36 mouse cellular contexts compared by ENCODE assay signal in genomic region chr6:18076986-18077385, GRCm38 (mm10). TPM values are rescaled to one million over a fixed set of nuclear protein-coding genes. Genes with fewer than 3 reads are reported as not detected.
DNase-seq lines count a peak whose midpoint lies in the region; ATAC-seq and TF ChIP-seq lines count a peak whose summit lies in the region.
"Had no signal": no experiment of that assay in that cellular context is flagged by ENCODE, and none has a peak within 500 bp of the region (broad histone marks: within the 10 kb centered on the region; RNA-seq: fewer than 3 reads in every experiment).

No protein-coding gene starts in this region.

- WGBS in heart, embryonic 13.5 days = 69% methylated on average over 7 of the region's 7 CpGs
- WGBS in lung, embryonic 15.5 days = 59% methylated on average over 7 of the region's 7 CpGs
- WGBS in intestine, postnatal 0 days = 49% methylated on average over 7 of the region's 7 CpGs

- no peak overlapping the region for H3K4me2 ChIP-seq in heart, embryonic 13.5 days
- no peak overlapping the region for H3K4me2 ChIP-seq in lung, embryonic 15.5 days
- H3K4me2 ChIP-seq in intestine, postnatal 0 days (replicated peaks; ENCODE audit: low read depth) = 0 out of 2 replicates have a peak overlapping the region, but pooled peaks have one; percentile 10
- H3K4me2 ChIP-seq: embryonic facial prominence, embryonic 13.5 days; forebrain, embryonic 12.5 days; forebrain, embryonic 15.5 days; hindbrain, embryonic 13.5 days had no signal

- H3K4me1 ChIP-seq in heart, embryonic 13.5 days = peaks cover 8% of the 10 kb centered on the region
- H3K4me1 ChIP-seq in lung, embryonic 15.5 days = peaks cover 7% of the 10 kb centered on the region; the same call in 1 of the 2 replicates
- H3K4me1 ChIP-seq in intestine, postnatal 0 days (replicated peaks; ENCODE audit: control insufficient read depth, insufficient read depth, low read length) = no peaks in the 10 kb centered on the region
- H3K4me1 ChIP-seq: embryonic facial prominence, embryonic 10.5 days; embryonic facial prominence, embryonic 13.5 days; forebrain, embryonic 12.5 days; forebrain, embryonic 15.5 days; heart, embryonic 10.5 days; hindbrain, embryonic 10.5 days; hindbrain, embryonic 13.5 days had no signal

- no peak for ATAC-seq in heart, embryonic 13.5 days (ENCODE audit: extremely low read depth, insufficient number of reproducible peaks, low FRiP score, low TSS enrichment)
- ATAC-seq in lung, embryonic 15.5 days (ENCODE audit: borderline replicate concordance, extremely low read depth, low FRiP score, low TSS enrichment) = peak; percentile 53; the same call in 1 of the 2 replicates
- no peak; the same call in 1 of the 2 replicates for ATAC-seq in intestine, postnatal 0 days
- ATAC-seq: forebrain, embryonic 15.5 days; hindbrain, embryonic 16.5 days; Patski had no signal

- H3K27ac ChIP-seq in heart, embryonic 13.5 days (replicated peaks) = peak overlapping the region; percentile 24; the same call in 1 of the 2 replicates
- peak overlapping the region; percentile 72 for H3K27ac ChIP-seq in lung, embryonic 15.5 days
- no peak overlapping the region for H3K27ac ChIP-seq in intestine, postnatal 0 days (ENCODE audit: low read depth, low read length)
- H3K27ac ChIP-seq: embryonic facial prominence, embryonic 10.5 days; embryonic facial prominence, embryonic 13.5 days; forebrain, embryonic 12.5 days; forebrain, embryonic 15.5 days; heart, embryonic 10.5 days; hindbrain, embryonic 10.5 days; hindbrain, embryonic 13.5 days had no signal

- no peaks in the 10 kb centered on the region for H3K9me3 ChIP-seq in heart, embryonic 13.5 days
- H3K9me3 ChIP-seq in lung, embryonic 15.5 days = no peaks in the 10 kb centered on the region
- H3K9me3 ChIP-seq in intestine, postnatal 0 days (ENCODE audit: control insufficient read depth) = no peaks in the 10 kb centered on the region
- H3K9me3 ChIP-seq: embryonic facial prominence, embryonic 10.5 days; embryonic facial prominence, embryonic 13.5 days; forebrain, embryonic 12.5 days; forebrain, embryonic 15.5 days; G1E; heart, embryonic 10.5 days; hindbrain, embryonic 10.5 days; hindbrain, embryonic 13.5 days had no signal

- no peak overlapping the region for H3K9ac ChIP-seq in heart, embryonic 13.5 days
- H3K9ac ChIP-seq in lung, embryonic 15.5 days = no peak overlapping the region
- no peak overlapping the region for H3K9ac ChIP-seq in intestine, postnatal 0 days (ENCODE audit: low read depth, low read length)
- H3K9ac ChIP-seq: embryonic facial prominence, embryonic 13.5 days; forebrain, embryonic 12.5 days; forebrain, embryonic 15.5 days; hindbrain, embryonic 13.5 days had no signal

- H3K36me3 ChIP-seq in heart, embryonic 13.5 days = no peaks in the 10 kb centered on the region
- H3K36me3 ChIP-seq in lung, embryonic 15.5 days = no peaks in the 10 kb centered on the region
- H3K36me3 ChIP-seq in intestine, postnatal 0 days (ENCODE audit: control insufficient read depth, insufficient read depth) = no peaks in the 10 kb centered on the region
- H3K36me3 ChIP-seq: embryonic facial prominence, embryonic 10.5 days; embryonic facial prominence, embryonic 13.5 days; forebrain, embryonic 12.5 days; forebrain, embryonic 15.5 days; G1E; heart, embryonic 10.5 days; hindbrain, embryonic 10.5 days; hindbrain, embryonic 13.5 days had no signal

- H3K27me3 ChIP-seq in heart, embryonic 13.5 days (replicated peaks) = no peaks in the 10 kb centered on the region
- no peaks in the 10 kb centered on the region for H3K27me3 ChIP-seq in lung, embryonic 15.5 days
- no peaks in the 10 kb centered on the region for H3K27me3 ChIP-seq in intestine, postnatal 0 days (replicated peaks; ENCODE audit: control insufficient read depth, insufficient read depth, low read length)
- H3K27me3 ChIP-seq: CH12.LX; embryonic facial prominence, embryonic 13.5 days; forebrain, embryonic 12.5 days; forebrain, embryonic 15.5 days; hindbrain, embryonic 13.5 days; Patski had no signal

- no peak for TF ChIP-seq CTCF in intestine, postnatal 0 days (IDR thresholded peaks at IDR 0.05; ENCODE audit: low read depth)

- DNase-seq in heart, adult 9 months (ENCODE audit: low spot score in 2 of 2) = no peak
- no peak for DNase-seq in lung, postnatal 36 days
- DNase-seq in 416B (ENCODE audit: low read depth) = peak; percentile 4
- no peak for DNase-seq in adrenal gland, postnatal 25 days
- DNase-seq: adrenal gland, postnatal 10 days; B cell, adult 2 months; cerebellum, adult 11 months; cerebellum, adult 8-10 months; cerebellum, postnatal 10 days; cerebellum, postnatal 36 days; embryo, embryonic 11 days; gastrocnemius, postnatal 10 days; gastrocnemius, postnatal 36 days; heart, adult 18-20 months; heart, postnatal 10 days; heart, postnatal 36 days had no signal

- H3K4me3 ChIP-seq in heart, embryonic 13.5 days = no peak overlapping the region
- H3K4me3 ChIP-seq in lung, embryonic 15.5 days = no peak overlapping the region
- H3K4me3 ChIP-seq in intestine, postnatal 0 days (ENCODE audit: low read depth, low read length) = no peak overlapping the region
- H3K4me3 ChIP-seq: embryonic facial prominence, embryonic 10.5 days; embryonic facial prominence, embryonic 13.5 days; erythroblast, embryonic 14.5 days; forebrain, embryonic 12.5 days; forebrain, embryonic 15.5 days; heart, embryonic 10.5 days; hindbrain, embryonic 10.5 days; hindbrain, embryonic 13.5 days had no signal

RNA-seq across cellular contexts. Expression of gene Asz1, which starts 31.9 kb away (rescaled TPM):
- 0.27 and 0.44 TPM in 2 replicates for polyA plus RNA-seq in heart, embryonic 13.5 days (2015; fragmentation: Nextera tagmentation; extraction: Ambion mirVana)
- 9.4 and 9.7 TPM in 2 replicates for polyA plus RNA-seq in lung, embryonic 15.5 days (2015; fragmentation: Nextera tagmentation; extraction: Ambion mirVana)
- polyA plus RNA-seq in intestine, postnatal 0 days (2015; fragmentation: Nextera tagmentation; extraction: Ambion mirVana) = 0.13 and 0.30 TPM in 2 replicates
- not detected in 2 replicates for total RNA-seq in adrenal gland, postnatal 25 days (2021)
- total RNA-seq: adrenal gland, adult 18-20 months; adrenal gland, postnatal 10 days; adrenal gland, postnatal 4 days; CH12.LX; gastrocnemius, adult 18-20 months; gastrocnemius, postnatal 10 days; gastrocnemius, postnatal 36 days; heart, adult 18-20 months; heart, postnatal 10 days; heart, postnatal 36 days had no signal
- polyA plus RNA-seq: cortical plate, adult 2 months; embryonic facial prominence, embryonic 10.5 days; embryonic facial prominence, embryonic 13.5 days; erythroblast, embryonic 14.5 days; forebrain, embryonic 12.5 days; forebrain, embryonic 15.5 days; G1E; heart, embryonic 14.5 days; hindbrain, embryonic 10.5 days; hindbrain, embryonic 13.5 days; hindbrain, embryonic 16.5 days; Patski had no signal

RNA-seq across cellular contexts. Expression of gene Wnt2, which starts 46.6 kb away (rescaled TPM):
- polyA plus RNA-seq in heart, embryonic 13.5 days (2015; fragmentation: Nextera tagmentation; extraction: Ambion mirVana) = 6.8 and 11.5 TPM in 2 replicates
- 79.4 and 86.0 TPM in 2 replicates for polyA plus RNA-seq in lung, embryonic 15.5 days (2015; fragmentation: Nextera tagmentation; extraction: Ambion mirVana)
- 0.34 and 0.57 TPM in 2 replicates for polyA plus RNA-seq in intestine, postnatal 0 days (2015; fragmentation: Nextera tagmentation; extraction: Ambion mirVana)
- total RNA-seq in adrenal gland, postnatal 25 days (2021) = 0.12 and 0.38 TPM in 2 replicates
- total RNA-seq: CH12.LX had no signal
- polyA plus RNA-seq: erythroblast, embryonic 14.5 days; Patski had no signal
